ENCODE assay signal across 9 mouse cellular contexts in genomic region chr2:31299266-31299665, GRCm38 (mm10). TPM values are rescaled to one million over a fixed set of nuclear protein-coding genes. Genes with fewer than 3 reads are reported as not detected.
A peak's percentile ranks its signal among the peaks of the same experiment; 100 is the strongest.
DNase-seq lines count a peak whose midpoint lies in the region; ATAC-seq and TF ChIP-seq lines count a peak whose summit lies in the region.
"Had no signal": no experiment of that assay in that cellular context is flagged by ENCODE, and none has a peak within 500 bp of the region (broad histone marks: within the 10 kb centered on the region; RNA-seq: fewer than 3 reads in every experiment).

No protein-coding gene starts in this region.

- ATAC-seq in forebrain, embryonic 11.5 days (replicated peaks; ENCODE audit: low FRiP score), result 0 out of 2 replicates have a peak, but pooled peaks have one; percentile 9
- no peak for ATAC-seq in liver, embryonic 14.5 days (ENCODE audit: insufficient read depth)
- no peak for ATAC-seq in stomach, postnatal 0 days (ENCODE audit: low FRiP score, low TSS enrichment)

- no peak for TF ChIP-seq EP300 in liver, embryonic 14.5 days (IDR thresholded peaks at IDR 0.05; ENCODE audit: low read depth)
- no peak for TF ChIP-seq EP300 in stomach, postnatal 0 days (optimal IDR thresholded peaks at IDR 0.05)

- H3K4me3 ChIP-seq in layer of hippocampus, adult 2 months, result peak overlapping the region; percentile 13; the same call in 1 of the 2 replicates
- no peak overlapping the region for H3K4me3 ChIP-seq in forebrain, embryonic 11.5 days (ENCODE audit: low read depth, low read length)
- no peak overlapping the region for H3K4me3 ChIP-seq in liver, embryonic 14.5 days (ENCODE audit: insufficient read depth in 1 of 2, low read depth in 2 of 2, low read length in 2 of 2)
- H3K4me3 ChIP-seq in stomach, postnatal 0 days (ENCODE audit: low read depth, low read length), result no peak overlapping the region

- H3K36me3 ChIP-seq in forebrain, embryonic 11.5 days (ENCODE audit: control insufficient read depth, insufficient read depth, low read length), result no peaks in the 10 kb centered on the region
- H3K36me3 ChIP-seq in liver, embryonic 14.5 days (replicated peaks; ENCODE audit: control insufficient read depth, insufficient read depth, low read depth), result no peaks in the 10 kb centered on the region
- H3K36me3 ChIP-seq in stomach, postnatal 0 days (ENCODE audit: control insufficient read depth, insufficient read depth, low read length), result no peaks in the 10 kb centered on the region

- no peak for DNase-seq in layer of hippocampus, adult 2 months (ENCODE audit: low spot score in 2 of 2)
- DNase-seq in layer of hippocampus, adult 9-11 months, result no peak
- DNase-seq in brain, adult 2 months (ENCODE audit: low read depth, low spot score), result peak; percentile 85
- DNase-seq in forebrain, embryonic 11.5 days (ENCODE audit: low spot score), result no peak
- DNase-seq in liver, embryonic 14.5 days (ENCODE audit: low read depth in 3 of 3, low spot score in 3 of 3), result peak; percentile 25 to 38 (median 37)
- no peak for DNase-seq in stomach, postnatal 0 days (ENCODE audit: low spot score)
- no peak for DNase-seq in right cerebral cortex, postnatal 10 days (ENCODE audit: low spot score in 2 of 2)
- DNase-seq in adrenal gland, postnatal 10 days, result no peak

- H3K4me2 ChIP-seq in forebrain, embryonic 11.5 days (ENCODE audit: low read depth, low read length, severe bottlenecking), result 0 out of 2 replicates have a peak overlapping the region, but pooled peaks have one; percentile 2
- H3K4me2 ChIP-seq in liver, embryonic 14.5 days (ENCODE audit: low read depth), result no peak overlapping the region
- H3K4me2 ChIP-seq in stomach, postnatal 0 days (replicated peaks; ENCODE audit: low read depth), result no peak overlapping the region

- no peaks in the 10 kb centered on the region for H3K27me3 ChIP-seq in forebrain, embryonic 11.5 days (ENCODE audit: control insufficient read depth, insufficient read depth, low read length)
- H3K27me3 ChIP-seq in liver, embryonic 14.5 days (ENCODE audit: control insufficient read depth, insufficient read depth, low read length), result no peaks in the 10 kb centered on the region
- H3K27me3 ChIP-seq in stomach, postnatal 0 days (ENCODE audit: control insufficient read depth, insufficient read depth, low read length), result no peaks in the 10 kb centered on the region
- H3K27me3 ChIP-seq: neural tube, embryonic 13.5 days had no signal

- WGBS in forebrain, embryonic 11.5 days, result 32% methylated on average over 4 of the region's 4 CpGs
- WGBS in liver, embryonic 14.5 days (ENCODE audit: insufficient replicate concordance), result 26% methylated on average over 4 of the region's 4 CpGs
- 24% methylated on average over 4 of the region's 4 CpGs for WGBS in stomach, postnatal 0 days

- H3K9ac ChIP-seq in forebrain, embryonic 11.5 days (ENCODE audit: low read length), result no peak overlapping the region
- no peak overlapping the region for H3K9ac ChIP-seq in liver, embryonic 14.5 days (replicated peaks)
- no peak overlapping the region for H3K9ac ChIP-seq in stomach, postnatal 0 days (ENCODE audit: low read length)
- H3K9ac ChIP-seq: neural tube, embryonic 13.5 days had no signal

- peaks cover 2% of the 10 kb centered on the region; the same call in 1 of the 2 replicates for H3K4me1 ChIP-seq in forebrain, embryonic 11.5 days (replicated peaks; ENCODE audit: control insufficient read depth, insufficient read depth, low read length)
- peaks cover 0 to 4% of the 10 kb centered on the region in 2 experiments; a peak in 2 of 4 replicates for H3K4me1 ChIP-seq in liver, embryonic 14.5 days (replicated peaks; ENCODE audit: control insufficient read depth in 2 of 2, insufficient read depth in 2 of 2, low read length in 1 of 2)
- no peaks in the 10 kb centered on the region for H3K4me1 ChIP-seq in stomach, postnatal 0 days (replicated peaks; ENCODE audit: control insufficient read depth, insufficient read depth)

- H3K27ac ChIP-seq in layer of hippocampus, adult 2 months, result peak overlapping the region; percentile 5; the same call in 1 of the 2 replicates
- no peak overlapping the region for H3K27ac ChIP-seq in forebrain, embryonic 11.5 days (ENCODE audit: low read depth, low read length)
- no peak overlapping the region for H3K27ac ChIP-seq in liver, embryonic 14.5 days
- no peak overlapping the region for H3K27ac ChIP-seq in stomach, postnatal 0 days (replicated peaks)
- H3K27ac ChIP-seq: neural tube, embryonic 13.5 days had no signal

- H3K9me3 ChIP-seq in forebrain, embryonic 11.5 days (ENCODE audit: control insufficient read depth, low read length), result no peaks in the 10 kb centered on the region
- no peaks in the 10 kb centered on the region for H3K9me3 ChIP-seq in liver, embryonic 14.5 days (ENCODE audit: control insufficient read depth, low read length)
- no peaks in the 10 kb centered on the region for H3K9me3 ChIP-seq in stomach, postnatal 0 days (ENCODE audit: control insufficient read depth, low read length)
- H3K9me3 ChIP-seq: neural tube, embryonic 13.5 days had no signal

- peak; percentile 78 for TF ChIP-seq CTCF in layer of hippocampus, adult 2 months (conservative IDR thresholded peaks at IDR 0.05)
- TF ChIP-seq CTCF in liver, embryonic 14.5 days (IDR thresholded peaks at IDR 0.05; ENCODE audit: low read depth), result peak; percentile 76
- TF ChIP-seq CTCF in stomach, postnatal 0 days (IDR thresholded peaks at IDR 0.05; ENCODE audit: low read depth), result peak; percentile 82

RNA-seq across cellular contexts. Expression of gene Hmcn2, which starts 14.9 kb away (rescaled TPM):
- total RNA-seq in layer of hippocampus, adult 2 months (2021), result under 1 TPM; 0.32 to 0.51 TPM
- 0.09 TPM in 1 of 2 replicates, not detected in the other for polyA plus RNA-seq in forebrain, embryonic 11.5 days (2014; fragmentation: Nextera tagmentation; extraction: Ambion mirVana)
- polyA plus RNA-seq in liver, embryonic 14.5 days (2012; rRNA removed), result 0.21 and 0.27 TPM in 2 replicates
- polyA plus RNA-seq in liver, embryonic 14.5 days (2014; fragmentation: Nextera tagmentation; extraction: Ambion mirVana), result 0.10 and 0.14 TPM in 2 replicates
- polyA plus RNA-seq in stomach, postnatal 0 days (2015; fragmentation: Nextera tagmentation; extraction: Ambion mirVana), result 2.6 and 3.4 TPM in 2 replicates
- 1 to 10 TPM; 6.4 to 9.4 TPM for total RNA-seq in adrenal gland, postnatal 10 days (2021)

RNA-seq across cellular contexts. Expression of gene Ncs1, which starts 53.6 kb away (rescaled TPM):
- 100 to 1,000 TPM; 285 to 294 TPM for total RNA-seq in layer of hippocampus, adult 2 months (2021)
- 65.6 and 69.2 TPM in 2 replicates for polyA plus RNA-seq in forebrain, embryonic 11.5 days (2014; fragmentation: Nextera tagmentation; extraction: Ambion mirVana)
- polyA plus RNA-seq in liver, embryonic 14.5 days (2012; rRNA removed), result 0.37 and 0.42 TPM in 2 replicates
- polyA plus RNA-seq in liver, embryonic 14.5 days (2014; fragmentation: Nextera tagmentation; extraction: Ambion mirVana), result 0.97 and 1.4 TPM in 2 replicates
- polyA plus RNA-seq in stomach, postnatal 0 days (2015; fragmentation: Nextera tagmentation; extraction: Ambion mirVana), result 9.8 and 10.1 TPM in 2 replicates
- 1 to 10 TPM; 4.2 to 6.8 TPM for total RNA-seq in adrenal gland, postnatal 10 days (2021)

Comparison
In these comparisons a context has a peak if more than half of its experiments do, and no peak if none do; other contexts are left out.
1. DNase-seq: peak in brain, adult 2 months (single experiment) and liver, embryonic 14.5 days (3 of 3); none in layer of hippocampus, adult 2 months (0 of 2), layer of hippocampus, adult 9-11 months (single experiment), forebrain, embryonic 11.5 days (single experiment), stomach, postnatal 0 days (single experiment), right cerebral cortex, postnatal 10 days (0 of 2) and adrenal gland, postnatal 10 days (single experiment).
2. Peak in every context shown above with its lines, with median percentiles within 50 percentile points of each other: CTCF ChIP-seq.